Comparison of ENCODE assay signal across 8 mouse cellular contexts in genomic region chr12:72535599-72535998, GRCm38 (mm10). TPM values are rescaled to one million over a fixed set of nuclear protein-coding genes. Genes with fewer than 3 reads are reported as not detected.
DNase-seq lines count a peak whose midpoint lies in the region; ATAC-seq and TF ChIP-seq lines count a peak whose summit lies in the region.

No protein-coding gene starts in this region.

- no peaks in the 10 kb centered on the region for H3K27me3 ChIP-seq in limb, embryonic 12.5 days

- H3K4me3 ChIP-seq in limb, embryonic 12.5 days (replicated peaks): peak overlapping the region; percentile 68
- H3K4me3 ChIP-seq in olfactory bulb, adult 2 months (ENCODE audit: insufficient read depth, low read depth, low read length): peak overlapping the region; percentile 87

- WGBS in limb, embryonic 12.5 days: 43% methylated on average over 3 of the region's 3 CpGs
- WGBS in olfactory bulb, adult 2 months: 38% methylated on average over 3 of the region's 3 CpGs

- peak overlapping the region; percentile 72 for H3K27ac ChIP-seq in limb, embryonic 12.5 days
- 0 out of 2 replicates have a peak overlapping the region, but pooled peaks have one; percentile 8 for H3K27ac ChIP-seq in olfactory bulb, adult 2 months (ENCODE audit: insufficient read depth, low read depth, low read length)

- H3K9ac ChIP-seq in limb, embryonic 12.5 days (replicated peaks): peak overlapping the region; percentile 74; the same call in 1 of the 2 replicates

- H3K4me1 ChIP-seq in limb, embryonic 12.5 days (replicated peaks): peaks cover 5% of the 10 kb centered on the region; the same call in 1 of the 2 replicates
- H3K4me1 ChIP-seq in olfactory bulb, adult 2 months (ENCODE audit: control insufficient read depth, insufficient read depth, low read length): no peaks in the 10 kb centered on the region

- peak; percentile 42 for DNase-seq in cerebellum, postnatal 14 days
- peak; percentile 18 for DNase-seq in right cerebral cortex, adult 18-20 months
- no peak for DNase-seq in right cerebral cortex, adult 2 months (ENCODE audit: low spot score in 2 of 2)
- no peak for DNase-seq in spleen, postnatal 10 days (ENCODE audit: low spot score in 2 of 2)
- no peak for DNase-seq in adrenal gland, adult 2 months

- peak overlapping the region; percentile 64 for H3K4me2 ChIP-seq in limb, embryonic 12.5 days

- H3K36me3 ChIP-seq in limb, embryonic 12.5 days: peaks cover 3% of the 10 kb centered on the region; the same call in 1 of the 2 replicates

- no peak for TF ChIP-seq POLR2A in olfactory bulb, adult 2 months (IDR thresholded peaks at IDR 0.05; ENCODE audit: insufficient read depth, low read depth, low read length)

- no peak for ATAC-seq in cerebellum, adult (ENCODE audit: insufficient number of reproducible peaks, low FRiP score, low TSS enrichment)
- ATAC-seq in limb, embryonic 12.5 days (ENCODE audit: insufficient number of reproducible peaks, insufficient read depth, low FRiP score, low TSS enrichment, low read depth): no peak; the same call in 1 of the 2 replicates

- H3K9me3 ChIP-seq in limb, embryonic 12.5 days: no peaks in the 10 kb centered on the region

- no peak for TF ChIP-seq CTCF in olfactory bulb, adult 2 months (IDR thresholded peaks at IDR 0.05; ENCODE audit: insufficient read depth, low read depth, low read length)

RNA-seq across cellular contexts. Expression of gene Pcnx4, which starts 0.6 kb away (rescaled TPM):
- 15.1 and 17.0 TPM in 2 replicates for polyA plus RNA-seq in limb, embryonic 12.5 days (2016; fragmentation: Nextera tagmentation; extraction: Ambion mirVana)
- not detected in 2 replicates for polyA plus RNA-seq in olfactory bulb, adult 2 months (2012; ENCODE audit: insufficient read depth, insufficient read length, low replicate concordance, missing spikeins)
- total RNA-seq in adrenal gland, adult 2 months (2021): 10 to 100 TPM in 1 of 2 experiments, 1 to 10 TPM in 1; 5.6 to 10.6 TPM
- 1.8 and 2.3 TPM in 2 replicates for polyA plus RNA-seq in adrenal gland, adult 2 months (2012; rRNA removed)

Comparison
In these comparisons a context has a peak if more than half of its experiments do, and no peak if none do; other contexts are left out.
1. DNase-seq: peak in cerebellum, postnatal 14 days (2 of 2) and right cerebral cortex, adult 18-20 months (single experiment); none in right cerebral cortex, adult 2 months (0 of 2), spleen, postnatal 10 days (0 of 2) and adrenal gland, adult 2 months (single experiment).